Mouse (Mus musculus): ENCODE results near the gene Arl6ip4.

DNA sequence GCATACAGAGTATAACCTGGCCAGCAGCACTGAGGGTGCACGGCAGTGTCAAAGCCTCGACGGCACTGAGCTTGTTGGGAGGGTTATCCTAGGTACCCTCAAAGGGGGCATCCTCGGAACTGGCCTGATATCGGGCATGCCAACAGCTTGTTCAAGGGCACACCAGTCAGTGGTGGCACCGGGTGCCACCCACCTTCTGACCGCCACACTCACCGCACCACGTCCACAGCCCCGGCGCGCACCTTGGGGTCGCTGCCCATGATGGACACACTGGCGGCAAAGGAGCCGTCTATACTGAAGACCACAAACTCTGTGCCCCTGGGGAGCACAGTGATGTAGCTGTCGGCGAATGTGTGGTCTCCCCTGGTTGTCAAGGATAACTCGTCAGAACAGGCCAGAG lies 6.5 kb downstream of the Arl6ip4 start:
- no peak for TF ChIP-seq POLR2A (IDR thresholded peaks at IDR 0.05; ENCODE audit: borderline replicate concordance, extremely low read depth, low read depth, low read length)
- TF ChIP-seq CTCF (IDR thresholded peaks at IDR 0.05; ENCODE audit: insufficient read depth, low read length), result no peak
